Mouse (Mus musculus) intestine, embryonic 16.5 days (tissue): ENCODE results near the gene Fam217b. TPM values are rescaled to one million over a fixed set of nuclear protein-coding genes. Genes with fewer than 3 reads are reported as not detected.

Experiments
- ATAC-seq: fragments of 200-750 bp; cut with Nextera tagmentation; 2 replicates; pipeline ENCODE4 v1.8.0; 2017; ENCODE audit warnings: moderate TSS enrichment, moderate library complexity
- H3K27ac ChIP-seq: fragments of 300-500 bp; sonication (generic); 2 replicates; pipeline ENCODE4 v1.5.1; 2014; ENCODE audit warnings: mild to moderate bottlenecking, low read length
- H3K27me3 ChIP-seq: fragments of 300-500 bp; sonication (generic); replicated peaks from 2 replicates; pipeline ENCODE4 v1.6.1; 2014; ENCODE audit warnings: low read length, control low read depth, mixed read lengths; ENCODE audit not compliant: control insufficient read depth, insufficient read depth
- H3K36me3 ChIP-seq: fragments of 300-500 bp; sonication (generic); 2 replicates; pipeline ENCODE4 v1.6.1; 2014; ENCODE audit warnings: low read length, control low read depth; ENCODE audit not compliant: control insufficient read depth, insufficient read depth
- H3K4me1 ChIP-seq: fragments of 300-500 bp; sonication (generic); 2 replicates; pipeline ENCODE4 v1.6.1; 2014; ENCODE audit warnings: low read length, control low read depth, mixed read lengths; ENCODE audit not compliant: control insufficient read depth, insufficient read depth
- H3K4me2 ChIP-seq: fragments of 300-500 bp; sonication (generic); 2 replicates; pipeline ENCODE4 v1.6.1; 2014; ENCODE audit warnings: low read depth, low read length, control low read depth
- H3K4me3 ChIP-seq: fragments of 300-500 bp; sonication (generic); 2 replicates; pipeline ENCODE4 v1.5.1; 2014; ENCODE audit warnings: mild to moderate bottlenecking, low read length
- H3K9ac ChIP-seq: fragments of 300-500 bp; sonication (generic); 2 replicates; pipeline ENCODE4 v1.6.1; 2014; ENCODE audit warnings: low read depth, low read length
- H3K9me3 ChIP-seq: fragments of 300-500 bp; sonication (generic); 2 replicates; pipeline ENCODE4 v1.6.1; 2016; ENCODE audit warnings: low read length, control low read depth; ENCODE audit not compliant: control insufficient read depth
- WGBS: fragments of 180-500 bp; shearing (Covaris S2); extraction: QIAGEN DNeasy Blood & Tissue Kit; methylation state at CpG from one replicate; pipeline ENCODE4 v1.1.7; 2014; 5-methylcytosine and 5-hydroxymethylcytosine counted together
- polyA plus RNA-seq: library from polyadenylated mRNA; unstranded; fragments of >200 nt; fragmentation: Nextera tagmentation; extraction: Ambion mirVana; gene quantifications from 2 replicates; pipeline ENCODE4 v1.2.1, GENCODE M21; 2015

Fam217b gene
- polyA plus RNA-seq: 4.2 and 5.4 TPM in 2 replicates

DNA sequence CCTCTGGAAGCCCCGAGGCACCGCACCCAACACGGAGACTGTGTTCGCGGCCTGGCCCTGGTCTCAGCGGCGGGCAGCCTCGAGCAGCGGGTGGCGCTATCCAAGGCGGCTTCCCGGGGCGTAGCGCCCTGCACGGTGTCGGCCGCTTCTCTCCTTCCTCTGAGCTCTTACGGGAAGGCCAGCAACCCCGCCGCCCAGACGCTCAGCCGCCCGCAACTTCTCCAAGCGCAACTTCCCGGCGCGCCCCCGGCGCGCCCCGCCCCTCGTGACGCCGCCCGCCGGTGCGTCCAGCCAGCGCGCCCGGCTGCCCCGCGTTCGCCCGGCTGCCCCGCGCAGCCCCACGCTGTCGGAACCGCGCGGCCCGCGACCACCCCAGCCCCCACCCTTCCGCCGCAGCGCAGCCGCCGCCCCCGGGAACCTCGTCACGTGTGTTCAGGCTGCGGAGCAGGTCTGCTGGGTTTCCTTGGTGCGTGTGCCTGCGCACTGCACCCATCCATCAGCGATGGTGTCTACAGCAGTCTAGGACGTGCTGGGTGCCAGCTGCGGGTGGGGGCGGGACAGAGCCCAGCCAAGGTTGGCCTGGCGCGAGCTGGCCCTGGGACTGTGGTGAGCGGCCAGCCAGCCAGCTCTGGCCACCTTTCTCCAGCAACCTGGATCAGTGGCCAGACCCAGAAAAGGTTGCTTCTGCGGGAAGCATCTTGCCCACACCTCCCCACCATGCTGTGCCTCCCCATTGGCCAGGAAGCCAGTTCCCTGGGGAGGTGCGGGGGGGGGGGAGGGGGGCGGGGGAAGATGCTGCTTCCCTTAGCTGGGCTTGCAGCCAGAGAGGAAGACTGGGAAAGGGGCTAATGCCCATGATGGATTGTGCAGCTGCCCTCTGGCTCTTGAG is at the start of gene Fam217b, which contains the start of gene Ppp1r3d:
Fam217b (plus strand) TSS at position 264 of the 889 bp plus-strand sequence.
Ppp1r3d (minus strand) TSS at position 212 of the 889 bp plus-strand sequence.
- H3K9ac ChIP-seq: peak within 1 kb of the TSS; percentile 79
- peak within 1 kb of the TSS; percentile 100 for H3K4me2 ChIP-seq
- H3K36me3 ChIP-seq: no peaks in the 10 kb centered on the region
- H3K27ac ChIP-seq: peak within 1 kb of the TSS; percentile 75
- H3K27me3 ChIP-seq: no peaks in the 10 kb centered on the region
- H3K4me3 ChIP-seq: peak within 1 kb of the TSS; percentile 70
- H3K9me3 ChIP-seq: no peaks in the 10 kb centered on the region
- WGBS: 0% methylated on average over 59 of the region's 74 CpGs
- peaks cover 28% of the 10 kb centered on the region for H3K4me1 ChIP-seq
- peak; percentile 81 for ATAC-seq

DNA sequence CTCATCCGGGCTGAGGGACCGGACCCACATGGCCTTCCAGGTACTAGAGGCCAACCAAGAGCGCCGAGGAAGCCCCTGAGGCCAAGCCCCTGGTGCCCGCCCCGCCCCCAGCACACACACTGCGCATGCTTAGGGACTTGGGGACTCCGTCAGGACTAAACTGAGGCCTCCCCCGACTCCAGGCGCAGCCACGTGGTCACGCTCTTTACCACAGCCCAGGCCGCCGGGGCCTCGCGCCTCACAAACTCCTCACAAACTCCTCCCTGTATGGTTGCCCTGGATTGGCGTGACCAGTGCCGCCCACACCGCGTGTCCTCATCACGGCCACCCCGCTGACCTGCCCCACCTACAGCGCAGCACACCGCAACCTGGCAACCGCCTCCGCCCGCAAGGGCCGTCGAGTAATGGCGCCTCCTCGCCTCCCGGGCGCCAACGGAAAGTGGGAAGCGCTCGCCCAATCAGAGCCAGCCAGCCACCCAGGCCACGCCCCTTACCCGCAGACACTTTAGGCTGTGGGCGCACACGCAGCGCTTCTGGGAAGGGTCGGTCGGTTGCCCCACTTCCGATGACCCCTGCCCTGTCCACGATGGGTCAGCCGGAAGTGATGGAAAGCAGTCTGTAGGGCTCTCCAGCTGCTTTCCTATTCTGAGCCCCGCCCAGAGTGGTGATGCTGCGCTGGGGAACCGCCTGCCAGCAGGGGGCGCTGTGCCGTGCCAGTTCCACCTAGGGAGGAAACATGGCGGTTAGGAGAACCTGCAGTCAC is 7.1 kb upstream of the Fam217b start, which contains the start of gene Sycp2:
Sycp2 (minus strand) TSS at position 633 of the 763 bp plus-strand sequence.
- Histone ChIP-seq H3K4me3 (no peak within 1 kb of the TSS), H3K36me3 (peaks cover 3% of the 10 kb centered on the region; the same call in 1 of the 2 replicates), H3K4me2 (no peak within 1 kb of the TSS), H3K27ac (no peak within 1 kb of the TSS), H3K9me3 (peaks cover 8% of the 10 kb centered on the region), H3K9ac (no peak within 1 kb of the TSS), H3K27me3 (no peaks in the 10 kb centered on the region), H3K4me1 (peaks cover 3% of the 10 kb centered on the region)
- ATAC-seq: peak; percentile 28; the same call in 1 of the 2 replicates
- 84% methylated on average over 52 of the region's 52 CpGs for WGBS

DNA sequence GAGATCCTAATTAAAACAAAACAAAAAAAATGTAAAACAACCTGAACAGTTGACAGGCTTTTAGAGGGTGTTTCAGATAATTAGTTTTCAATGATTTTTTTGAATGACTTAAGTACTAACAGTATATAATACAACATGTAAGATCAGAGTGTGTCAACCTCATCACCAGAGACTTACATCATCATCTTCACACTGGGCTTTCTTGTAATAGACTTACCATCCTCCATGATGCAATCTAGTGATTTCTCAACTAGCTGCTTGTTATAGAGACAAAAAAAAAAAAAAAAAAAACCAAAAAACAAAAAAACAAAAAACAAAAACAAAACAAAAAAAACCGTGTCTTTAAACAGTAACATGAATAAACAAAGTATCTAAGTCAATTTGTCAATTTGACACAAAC is 5.3 kb upstream of the Fam217b start:
- ATAC-seq: no peak
- no peaks in the 10 kb centered on the region for H3K27me3 ChIP-seq
- peaks cover 13% of the 10 kb centered on the region for H3K4me1 ChIP-seq
- no peak overlapping the region for H3K9ac ChIP-seq
- peaks cover 3% of the 10 kb centered on the region; the same call in 1 of the 2 replicates for H3K36me3 ChIP-seq
- no peak overlapping the region for H3K4me3 ChIP-seq
- no peak overlapping the region for H3K4me2 ChIP-seq
- no peak overlapping the region for H3K27ac ChIP-seq
- peaks cover 8% of the 10 kb centered on the region for H3K9me3 ChIP-seq
- WGBS: 45% methylated on average over 1 of the region's 1 CpGs

DNA sequence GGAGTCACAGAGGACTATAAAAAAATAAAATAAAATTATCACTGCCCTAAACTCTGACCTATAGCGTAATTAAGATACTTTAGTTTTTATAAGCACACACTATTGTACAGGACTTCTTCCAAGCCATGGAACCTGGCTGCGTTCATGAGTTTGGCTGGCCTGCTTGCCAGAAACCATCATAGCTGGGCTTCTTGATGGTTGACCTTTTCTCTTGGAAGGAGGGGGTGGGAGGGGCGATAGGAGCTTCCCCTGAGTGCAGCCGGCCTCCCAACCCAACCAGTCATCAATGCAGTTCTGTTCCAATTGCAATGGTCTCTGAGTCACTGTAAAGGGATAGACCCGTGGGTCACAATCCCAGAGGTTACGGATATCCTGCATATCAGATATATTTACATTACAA is 4.0 kb upstream of the Fam217b start:
- Histone ChIP-seq H3K36me3 (peaks cover 3% of the 10 kb centered on the region; the same call in 1 of the 2 replicates), H3K27me3 (no peaks in the 10 kb centered on the region), H3K9ac (no peak overlapping the region), H3K4me2 (no peak overlapping the region), H3K4me3 (no peak overlapping the region), H3K27ac (no peak overlapping the region), H3K4me1 (peaks cover 17% of the 10 kb centered on the region), H3K9me3 (peaks cover 8% of the 10 kb centered on the region)
- WGBS: 81% methylated on average over 6 of the region's 6 CpGs
- ATAC-seq: no peak

DNA sequence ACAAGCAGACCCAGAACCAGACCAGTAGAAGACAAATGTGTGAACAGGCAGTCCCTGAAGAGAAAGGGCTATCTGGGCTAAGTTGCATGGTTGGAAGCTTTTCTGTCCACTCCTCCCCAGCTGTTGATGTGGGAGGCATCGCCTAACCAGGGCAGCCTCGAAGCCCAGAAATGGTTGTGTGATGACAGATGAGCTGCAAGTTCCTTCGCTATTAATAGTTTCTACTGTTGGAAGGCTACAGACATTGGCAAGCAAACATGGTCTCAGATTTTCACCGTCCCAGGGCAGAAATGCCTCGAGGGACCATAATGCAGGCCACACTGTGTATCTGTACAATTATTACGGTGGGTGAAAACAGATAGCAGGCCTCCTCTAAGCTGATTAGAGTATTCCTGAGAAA is 1.7 kb upstream of the Fam217b start:
- no peak for ATAC-seq
- WGBS: 43% methylated on average over 6 of the region's 6 CpGs
- H3K4me2 ChIP-seq: no peak overlapping the region
- H3K4me3 ChIP-seq: no peak overlapping the region
- no peak overlapping the region for H3K9ac ChIP-seq
- H3K27me3 ChIP-seq: no peaks in the 10 kb centered on the region
- no peak overlapping the region for H3K27ac ChIP-seq
- H3K36me3 ChIP-seq: peaks cover 1% of the 10 kb centered on the region; the same call in 1 of the 2 replicates
- no peaks in the 10 kb centered on the region; the same call in 1 of the 2 replicates for H3K9me3 ChIP-seq
- peaks cover 28% of the 10 kb centered on the region for H3K4me1 ChIP-seq

DNA sequence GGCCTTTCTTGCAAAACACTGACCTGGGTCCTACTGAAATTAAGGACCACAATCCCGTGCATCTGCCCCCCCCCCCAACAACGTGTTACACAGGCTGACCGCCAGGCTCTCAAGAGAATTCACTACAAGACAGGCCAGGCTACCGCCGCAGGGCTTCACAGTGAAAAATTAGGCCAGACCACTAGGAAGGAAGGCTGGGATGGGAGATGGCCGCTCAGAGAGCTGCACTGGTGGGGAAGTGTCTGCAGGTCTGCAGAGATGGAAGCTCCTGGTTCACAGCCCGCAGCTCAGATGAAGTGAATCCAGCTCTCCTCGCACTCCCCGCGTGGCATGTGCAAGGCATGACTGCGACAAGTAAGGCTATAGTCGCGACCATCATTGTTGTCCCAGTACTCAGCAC is 1.2 kb upstream of the Fam217b start:
- no peak for ATAC-seq
- H3K4me2 ChIP-seq: peak overlapping the region; percentile 100
- H3K9me3 ChIP-seq: no peaks in the 10 kb centered on the region
- peak overlapping the region; percentile 70 for H3K4me3 ChIP-seq
- H3K27me3 ChIP-seq: no peaks in the 10 kb centered on the region
- H3K36me3 ChIP-seq: no peaks in the 10 kb centered on the region
- WGBS: 56% methylated on average over 13 of the region's 13 CpGs
- H3K4me1 ChIP-seq: peaks cover 28% of the 10 kb centered on the region
- no peak overlapping the region for H3K27ac ChIP-seq
- H3K9ac ChIP-seq: peak overlapping the region; percentile 79

DNA sequence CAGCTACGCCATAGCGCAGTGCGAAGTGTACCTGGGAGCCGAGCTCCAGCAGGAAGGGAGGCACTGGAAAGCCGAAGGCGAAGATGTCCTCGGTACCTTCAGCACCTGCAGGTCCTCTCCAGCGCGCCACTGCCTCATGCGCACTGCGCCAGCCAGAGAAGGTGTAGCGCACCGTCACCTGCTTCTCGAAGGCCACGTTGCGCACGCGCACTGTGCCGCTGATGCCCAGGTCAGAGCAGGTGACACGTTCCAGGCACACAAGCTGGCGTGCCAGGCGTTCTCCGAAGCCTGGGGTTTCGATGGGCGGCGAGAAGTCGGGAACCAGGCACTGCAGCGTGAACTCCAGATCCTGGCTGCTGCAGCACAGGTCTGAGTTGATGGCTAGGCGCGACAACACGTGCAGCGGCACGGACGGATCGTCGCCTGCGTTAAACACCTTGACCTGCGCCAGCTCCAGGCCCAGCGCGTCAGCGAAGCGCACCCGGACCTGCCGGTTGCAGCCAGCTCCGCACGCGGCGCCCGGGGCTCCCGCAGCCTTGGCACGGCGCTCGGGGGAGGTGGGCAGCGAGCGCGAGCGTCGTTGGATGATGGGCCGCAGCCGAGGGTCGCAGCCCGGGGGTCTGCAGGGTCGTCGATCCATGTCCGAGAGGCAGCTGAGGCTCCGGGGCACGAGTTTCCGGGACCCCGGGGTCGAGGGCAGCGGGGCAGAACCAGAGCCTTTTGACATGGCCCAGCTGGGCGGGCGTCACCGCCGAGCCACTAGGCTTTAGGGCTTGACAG is 653 bp upstream of the Fam217b start:
- peak overlapping the region; percentile 79 for H3K9ac ChIP-seq
- no peaks in the 10 kb centered on the region for H3K9me3 ChIP-seq
- no peaks in the 10 kb centered on the region for H3K27me3 ChIP-seq
- H3K36me3 ChIP-seq: no peaks in the 10 kb centered on the region
- WGBS: 14% methylated on average over 75 of the region's 75 CpGs
- H3K27ac ChIP-seq: no peak overlapping the region
- H3K4me1 ChIP-seq: peaks cover 28% of the 10 kb centered on the region
- H3K4me2 ChIP-seq: peak overlapping the region; percentile 100
- H3K4me3 ChIP-seq: peak overlapping the region; percentile 70
- ATAC-seq: peak; percentile 41

DNA sequence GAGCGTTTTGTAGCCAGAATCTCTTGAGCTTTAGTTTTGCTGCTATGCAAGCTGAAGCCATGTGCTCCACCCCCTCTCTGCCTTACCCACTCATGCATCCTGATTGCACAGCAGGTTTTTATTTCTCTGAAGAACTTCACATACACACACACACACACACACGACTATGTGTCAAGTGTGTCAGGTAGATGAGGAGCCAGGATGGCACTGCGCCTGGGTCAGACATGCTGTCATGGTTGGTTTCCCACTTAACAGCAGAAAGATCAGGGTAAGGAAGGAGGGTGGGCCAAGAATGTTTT is 775 bp downstream of the Fam217b start:
- H3K4me2 ChIP-seq: peak overlapping the region; percentile 100
- no peaks in the 10 kb centered on the region for H3K27me3 ChIP-seq
- peak overlapping the region; percentile 70 for H3K4me3 ChIP-seq
- H3K36me3 ChIP-seq: no peaks in the 10 kb centered on the region
- H3K27ac ChIP-seq: no peak overlapping the region
- ATAC-seq: no peak
- H3K4me1 ChIP-seq: peaks cover 28% of the 10 kb centered on the region
- H3K9me3 ChIP-seq: no peaks in the 10 kb centered on the region
- 32% methylated on average over 3 of the region's 3 CpGs for WGBS
- H3K9ac ChIP-seq: peak overlapping the region; percentile 79; the same call in 1 of the 2 replicates
